Mouse (Mus musculus): ENCODE measurements around the gene Ints1.
A peak's percentile ranks its signal among the peaks of the same experiment; 100 is the strongest.

Ints1 gene

DNA sequence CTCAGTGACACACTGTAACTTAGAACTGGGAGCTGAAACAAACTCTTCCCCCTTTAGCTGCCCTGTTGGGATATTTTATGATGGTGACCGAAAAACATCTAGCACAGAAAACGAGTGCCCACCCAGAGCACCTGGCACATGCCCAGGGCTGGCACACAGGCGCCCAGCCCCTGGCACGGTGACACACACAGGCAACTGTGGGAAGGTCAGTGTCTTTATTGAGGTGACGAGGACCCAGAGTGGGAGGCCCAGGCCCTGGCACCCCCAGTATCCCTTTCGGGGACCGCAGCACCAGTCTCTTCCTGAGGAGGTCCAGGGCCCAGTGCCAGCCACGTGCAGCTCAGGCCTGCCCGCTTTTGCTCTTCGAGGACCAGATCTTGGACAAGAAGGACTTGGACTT is 69.0 kb downstream of the Ints1 start:
- DNase-seq, result no peak

DNA sequence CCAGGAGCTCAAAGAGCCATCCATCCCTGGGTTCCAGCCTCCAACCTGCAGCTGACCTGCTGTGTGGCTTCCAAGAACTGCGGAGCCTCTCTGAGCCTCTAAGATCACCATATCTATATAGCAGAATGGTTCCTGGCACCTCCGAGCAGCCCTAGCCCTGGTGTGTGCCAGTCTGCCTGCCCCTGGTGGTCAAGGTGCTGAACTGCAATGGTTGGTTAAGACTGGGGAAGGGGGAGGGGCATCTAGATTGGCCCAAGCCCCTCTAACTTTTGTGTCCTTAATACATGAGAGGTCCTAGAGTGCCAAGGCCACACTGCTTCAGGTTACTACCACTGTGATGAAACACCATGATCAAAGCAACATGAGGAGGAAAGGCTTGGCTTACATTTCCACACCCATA is 72.6 kb downstream of the Ints1 start:
- peak; percentile 43 for DNase-seq

DNA sequence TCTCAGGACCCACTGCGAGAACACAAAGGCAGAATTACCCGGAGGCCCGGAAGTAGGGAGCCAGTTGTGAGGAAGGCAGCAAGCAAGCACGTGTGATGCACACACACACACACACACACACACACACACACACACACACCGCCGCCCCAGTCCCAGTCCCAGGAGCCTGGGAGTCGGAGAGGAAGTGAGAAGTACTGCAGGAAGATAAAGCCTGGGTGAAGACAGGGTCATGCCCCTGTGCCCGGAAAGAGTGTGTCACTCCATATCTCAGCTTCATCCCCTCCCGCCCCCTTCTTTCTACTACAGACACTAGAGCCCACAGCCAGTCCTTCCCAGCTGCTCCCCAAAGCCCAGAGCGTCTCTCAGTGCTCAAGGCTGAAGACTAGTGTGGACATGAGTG is 73.2 kb downstream of the Ints1 start:
- DNase-seq, result peak; percentile 42

Measured in kidney, postnatal 10 days (tissue).